Mouse (Mus musculus) spleen, adult 18-20 months (tissue): Measurements from ENCODE around the gene Ing2.

Experiments used
- DNase-seq, 2 experiments: peaks; one replicate each; pipeline ENCODE4 v3.0.0; 2022; ENCODE audit warnings: mixed read lengths in 2 of 2

Gene Ing2

GRCm38 (mm10) chr8:47674140-47674776 is 1.1 kb downstream of the Ing2 start:
- no peak for DNase-seq

- peak; percentile 85 to 93 for DNase-seq
These were observed 1.8 kb downstream of the Ing2 start for GRCm38 (mm10) chr8:47673317-47674139.

GRCm38 (mm10) chr8:47664231-47664785 is 11.0 kb downstream of the Ing2 start:
- no peak for DNase-seq

- no peak for DNase-seq
These were observed 12.2 kb downstream of the Ing2 start for GRCm38 (mm10) chr8:47663201-47663600.

- no peak for DNase-seq
These were observed 12.6 kb downstream of the Ing2 start for GRCm38 (mm10) chr8:47662716-47663115.

- no peak for DNase-seq
These were observed 15.0 kb downstream of the Ing2 start for GRCm38 (mm10) chr8:47660394-47660793.

GRCm38 (mm10) chr8:47659463-47659862 is 15.9 kb downstream of the Ing2 start:
- no peak for DNase-seq

GRCm38 (mm10) chr8:47654406-47654805 is 20.9 kb downstream of the Ing2 start:
- no peak for DNase-seq

- no peak for DNase-seq
These were observed 22.6 kb downstream of the Ing2 start for GRCm38 (mm10) chr8:47652737-47653076.

GRCm38 (mm10) chr8:47651913-47652736 is 23.2 kb downstream of the Ing2 start:
- DNase-seq: no peak

- no peak for DNase-seq
These were observed 24.5 kb downstream of the Ing2 start for GRCm38 (mm10) chr8:47650853-47651252.

GRCm38 (mm10) chr8:47649551-47649950 is 25.8 kb downstream of the Ing2 start:
- no peak for DNase-seq

- no peak for DNase-seq
These were observed 32.8 kb downstream of the Ing2 start for GRCm38 (mm10) chr8:47642514-47643064.

- DNase-seq: no peak
These were observed 38.2 kb downstream of the Ing2 start for GRCm38 (mm10) chr8:47637152-47637551.

- no peak for DNase-seq
These were observed 39.3 kb downstream of the Ing2 start for GRCm38 (mm10) chr8:47636032-47636431.

- DNase-seq: no peak
These were observed 40.5 kb downstream of the Ing2 start for GRCm38 (mm10) chr8:47634791-47635341.

- DNase-seq: no peak
These were observed 54.2 kb downstream of the Ing2 start for GRCm38 (mm10) chr8:47621144-47621543.
